Mouse (Mus musculus) liver (tissue): ENCODE measurements around the gene Cyp2d12.
"Not testable (repeated sequence)": the region's sequence is repeated elsewhere in the genome, so short reads cannot be mapped to it uniquely, and the experiment has no call there.

Source experiments
- DNase-seq: peaks from one replicate; pipeline ENCODE4 v3.0.0-alpha.2; 2020; ENCODE audit warnings: mixed read lengths

Gene Cyp2d12

DNA sequence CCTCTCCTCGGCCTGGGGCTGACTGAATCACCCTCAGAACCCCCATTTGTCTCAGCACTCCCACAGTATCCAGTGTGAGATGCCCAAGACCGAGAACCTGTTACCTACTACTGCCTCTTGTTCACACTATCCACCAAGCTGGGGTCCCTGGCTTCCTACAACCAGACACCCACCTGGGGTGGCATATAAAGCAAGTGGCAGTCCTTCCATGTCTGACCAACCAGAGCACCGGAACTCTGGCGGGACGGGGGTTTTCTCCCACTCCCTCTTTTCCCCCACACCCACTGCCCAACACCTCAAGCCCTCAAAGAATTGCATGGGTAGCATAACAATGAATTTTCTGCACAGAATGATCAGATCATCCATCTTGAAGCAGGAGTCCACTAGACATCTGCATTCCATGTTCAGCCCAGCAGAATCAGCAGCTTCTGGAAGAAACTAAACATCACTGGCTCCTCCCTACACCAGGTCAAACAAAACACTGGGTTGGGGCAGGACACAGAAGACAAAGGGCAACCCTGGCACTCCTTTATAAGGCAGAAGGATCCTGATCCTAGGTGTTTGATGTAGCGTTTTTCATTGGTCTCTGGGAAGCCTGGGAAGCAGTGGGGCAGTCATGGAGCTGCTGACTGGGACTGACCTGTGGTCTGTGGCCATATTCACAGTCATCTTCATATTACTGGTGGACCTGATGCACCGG is at the start of gene Cyp2d12:
Gene Cyp2d12, plus strand, starts transcription at position 542 of the 700 bp plus-strand sequence.
- DNase-seq: no peak

- no peak for DNase-seq
Observed at GRCm38 (mm10) chr15:82506971-82507370, 47.9 kb upstream of the Cyp2d12 start.

DNA sequence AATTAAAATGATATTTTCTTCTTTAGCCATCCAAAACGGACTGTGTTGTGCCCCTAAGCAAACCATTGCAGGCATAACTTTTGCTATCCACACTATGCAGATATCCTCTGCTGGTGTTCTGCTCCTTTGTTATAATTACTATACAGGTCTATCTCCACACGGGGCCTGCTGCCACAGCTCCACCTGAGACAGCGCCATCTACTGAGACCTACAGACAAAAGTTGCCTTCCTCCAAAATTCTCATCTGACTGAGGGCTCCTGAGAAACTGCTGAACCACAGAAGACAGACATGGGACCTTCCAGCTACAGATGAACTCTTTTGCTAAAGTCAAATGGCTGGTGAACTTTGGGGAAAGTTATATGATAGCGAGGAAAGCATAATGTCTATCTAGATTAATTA is 47.1 kb upstream of the Cyp2d12 start:
- DNase-seq: not testable (repeated sequence)

DNA sequence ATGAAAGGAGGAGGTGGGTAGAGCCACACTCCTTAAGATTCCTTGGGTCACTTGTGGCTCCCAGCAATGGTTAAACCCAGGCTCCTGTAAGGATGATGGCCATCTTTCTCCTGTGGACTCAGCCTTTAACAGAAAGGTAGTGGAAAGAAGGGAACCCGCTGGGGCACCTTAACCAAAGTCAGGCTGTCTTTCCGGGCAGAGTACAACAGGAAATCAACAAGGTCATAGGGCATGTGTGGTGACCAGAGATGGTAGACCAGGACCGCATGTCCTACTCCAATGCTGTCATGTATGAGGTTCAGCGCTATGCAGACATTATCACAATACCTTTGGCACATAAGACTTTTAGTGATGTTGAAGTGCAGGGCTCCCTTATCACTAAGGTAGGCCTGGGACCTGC is 45.4 kb upstream of the Cyp2d12 start:
- DNase-seq: not testable (repeated sequence)

- not testable (repeated sequence) for DNase-seq
Observed at GRCm38 (mm10) chr15:82510500-82510899, 44.4 kb upstream of the Cyp2d12 start.

- DNase-seq: not testable (repeated sequence)
Observed at GRCm38 (mm10) chr15:82512111-82512510, 42.8 kb upstream of the Cyp2d12 start.

DNA sequence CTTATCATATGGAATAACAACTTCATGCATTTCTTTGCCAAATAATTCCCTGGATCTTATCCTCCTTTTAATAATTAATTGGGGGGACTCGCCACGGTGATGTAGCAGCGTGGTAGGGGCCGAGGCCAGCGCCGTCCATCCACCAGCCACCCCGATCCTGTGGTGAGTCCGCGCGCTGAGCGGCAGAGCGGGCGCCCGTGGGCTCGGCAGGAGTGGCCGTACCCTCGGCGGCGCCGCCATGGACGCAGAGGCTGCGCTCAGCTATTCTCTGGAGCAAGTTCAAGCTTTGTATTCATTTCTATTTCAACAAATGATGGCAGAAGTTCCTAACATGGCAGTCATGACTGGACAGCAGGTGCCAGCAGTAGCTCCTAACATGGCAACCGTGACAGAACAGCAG is 38.7 kb upstream of the Cyp2d12 start:
- DNase-seq: not testable (repeated sequence)

GRCm38 (mm10) chr15:82527371-82527770 is 27.5 kb upstream of the Cyp2d12 start:
- not testable (repeated sequence) for DNase-seq

DNA sequence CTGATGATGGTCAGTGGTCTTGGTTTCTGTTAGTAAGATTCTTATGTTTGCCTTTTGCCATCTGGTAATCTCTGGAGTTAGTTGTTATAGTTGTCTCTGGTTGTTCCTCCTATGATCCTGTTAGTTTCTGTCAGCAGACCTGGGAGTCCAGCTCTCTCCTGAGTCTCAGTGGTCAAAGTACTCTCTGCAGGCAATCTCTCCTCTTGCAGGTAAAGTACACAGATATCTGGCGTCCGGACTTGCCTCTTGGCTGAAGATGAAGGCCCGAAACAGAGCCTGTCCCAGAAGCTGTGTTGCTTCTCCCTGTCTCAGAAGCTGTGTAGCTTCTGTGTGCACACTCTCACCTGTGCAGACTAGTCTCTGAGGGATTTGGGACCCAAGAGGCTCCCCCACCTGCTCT is 22.2 kb upstream of the Cyp2d12 start:
- not testable (repeated sequence) for DNase-seq

DNA sequence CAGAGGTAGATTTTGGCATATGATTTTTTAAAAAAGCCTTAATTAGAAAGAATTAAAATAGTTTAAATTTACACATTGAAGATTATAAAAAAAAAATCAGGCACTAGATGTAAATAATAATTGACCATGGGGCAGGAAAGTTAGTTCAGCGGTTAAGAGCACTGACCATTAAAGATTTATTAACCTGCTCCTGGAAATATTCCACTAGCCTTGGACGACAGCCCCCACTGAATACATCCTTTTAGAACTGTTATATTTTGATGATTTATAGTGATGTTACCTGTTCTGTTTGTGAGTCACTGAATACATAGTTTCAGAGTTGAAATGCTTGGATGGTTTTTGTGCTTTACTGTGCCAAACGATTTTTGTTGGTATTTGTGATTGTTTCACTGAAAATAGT is 11.9 kb upstream of the Cyp2d12 start:
- not testable (repeated sequence) for DNase-seq

DNA sequence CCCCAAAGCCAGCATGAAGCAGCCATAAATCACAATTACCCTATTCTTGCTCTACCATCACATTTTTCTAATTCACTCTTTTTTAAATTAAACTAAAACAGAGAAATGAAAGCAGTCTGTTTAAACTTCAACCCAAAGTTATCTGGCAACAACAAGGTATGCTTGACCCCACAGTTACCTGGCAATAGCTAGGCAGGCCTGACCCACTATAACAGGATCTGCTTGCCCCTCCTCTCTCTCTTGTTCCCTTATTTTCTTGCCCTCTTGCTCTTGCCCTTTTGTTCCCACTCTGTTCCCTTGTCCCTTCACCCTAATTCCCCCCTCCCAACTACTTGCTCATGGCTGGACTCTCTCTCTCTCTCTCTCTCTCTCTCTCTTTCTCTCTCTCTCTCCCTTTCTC is 10.3 kb upstream of the Cyp2d12 start:
- DNase-seq: not testable (repeated sequence)

GRCm38 (mm10) chr15:82547753-82548152 is 7.1 kb upstream of the Cyp2d12 start:
- not testable (repeated sequence) for DNase-seq

GRCm38 (mm10) chr15:82553211-82553610 is 1.7 kb upstream of the Cyp2d12 start:
- DNase-seq: not testable (repeated sequence)

DNA sequence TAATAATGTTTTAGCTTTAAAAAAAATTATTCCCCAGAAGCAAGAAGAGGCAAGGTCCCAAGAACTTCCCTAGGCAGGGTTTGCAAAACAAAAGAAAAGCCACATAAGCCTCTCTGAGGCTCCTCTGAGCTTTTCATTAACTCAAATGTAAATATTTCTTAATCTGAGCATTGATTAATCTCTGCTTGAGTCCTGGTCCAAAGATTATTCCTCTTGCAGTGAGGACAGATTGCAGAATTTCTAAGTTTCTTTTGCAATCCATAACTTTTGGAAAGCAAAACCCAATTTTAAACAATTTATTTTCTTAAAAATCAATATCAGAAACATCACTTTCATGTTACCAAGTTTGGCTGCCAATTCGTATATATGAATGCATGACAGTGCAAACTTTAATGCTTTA is 18.0 kb downstream of the Cyp2d12 start:
- DNase-seq: no peak

DNA sequence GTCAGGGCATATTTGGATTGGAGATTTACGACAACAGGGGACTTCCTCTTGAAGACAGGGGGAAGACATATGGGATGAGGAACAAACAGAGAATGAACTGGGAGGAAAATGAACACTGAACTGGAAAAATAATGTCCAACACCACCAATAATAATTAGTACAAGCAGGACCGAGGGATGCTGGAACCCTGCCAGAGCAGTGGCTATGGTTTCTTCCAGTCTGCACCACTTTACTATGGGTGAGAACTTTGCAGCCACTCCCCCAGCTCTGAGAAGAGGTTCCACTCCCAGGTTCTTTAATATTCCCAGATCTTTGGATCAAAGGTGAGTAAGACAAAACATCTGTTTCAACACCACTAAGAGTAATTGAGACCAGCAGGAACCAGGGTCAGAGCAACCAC is 24.2 kb downstream of the Cyp2d12 start:
- DNase-seq: no peak

DNA sequence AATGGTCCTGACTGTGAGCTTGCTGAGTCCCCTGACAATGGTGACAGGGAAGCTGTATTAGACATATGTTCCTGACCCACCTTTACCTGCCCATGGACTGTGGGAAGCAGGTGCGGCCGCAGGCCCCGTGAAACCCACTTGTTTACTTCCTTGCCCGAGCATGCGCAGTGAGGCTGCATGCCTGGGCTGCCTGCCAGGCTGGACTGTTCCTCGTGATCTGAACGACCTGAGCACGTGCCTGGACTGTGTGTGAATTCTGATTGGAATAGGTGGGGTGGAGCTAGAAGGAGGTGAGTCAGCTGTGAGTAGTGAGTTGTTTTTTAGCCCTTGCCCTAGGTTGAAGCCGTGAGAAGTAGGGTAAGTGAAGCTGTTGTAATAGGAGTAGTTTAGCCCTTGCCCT is 27.7 kb downstream of the Cyp2d12 start:
- no peak for DNase-seq
